Mouse (Mus musculus) right cerebral cortex, adult 18-20 months (tissue): ENCODE measurements at regions not wholly inside any gene's neighbourhood (a gene's known extent, or its start where the extent isn't known, plus 50 kb on each side); places are given as distances from the start of the nearest gene placed in this dataset.
A peak's percentile ranks its signal among the peaks of the same experiment; 100 is the strongest.
"Not testable (repeated sequence)": the region's sequence is repeated elsewhere in the genome, so short reads cannot be mapped to it uniquely, and the experiment has no call there.

Experiments used
- DNase-seq: peaks from one replicate; pipeline ENCODE4 v3.0.0; 2022; ENCODE audit warnings: mixed read lengths

GRCm38 (mm10) chr9:6845281-6845680, 339.0 kb downstream of the Dync2h1 start:
- DNase-seq: not testable (repeated sequence)

- not testable (repeated sequence) for DNase-seq
Observed at GRCm38 (mm10) chr9:6834936-6835335, 349.3 kb downstream of the Dync2h1 start.

- no peak for DNase-seq
Observed at GRCm38 (mm10) chr9:6834470-6834869, 349.8 kb downstream of the Dync2h1 start.

- no peak for DNase-seq
Observed at GRCm38 (mm10) chr9:6832862-6833261, 351.4 kb downstream of the Dync2h1 start.

GRCm38 (mm10) chr9:6831642-6832041, 352.6 kb downstream of the Dync2h1 start:
- DNase-seq: not testable (repeated sequence)

- no peak for DNase-seq
Observed at GRCm38 (mm10) chr9:6826581-6826980, 357.7 kb downstream of the Dync2h1 start.

- no peak for DNase-seq
Observed at GRCm38 (mm10) chr9:6825609-6826008, 358.6 kb downstream of the Dync2h1 start.

GRCm38 (mm10) chr9:6823946-6824345, 360.3 kb downstream of the Dync2h1 start:
- not testable (repeated sequence) for DNase-seq

- DNase-seq: no peak
Observed at GRCm38 (mm10) chr9:6823536-6823935, 360.7 kb downstream of the Dync2h1 start.

GRCm38 (mm10) chr9:6776671-6777070, 407.6 kb downstream of the Dync2h1 start:
- DNase-seq: no peak

GRCm38 (mm10) chr9:6741478-6741877, 442.8 kb downstream of the Dync2h1 start:
- DNase-seq: no peak

GRCm38 (mm10) chr9:6736411-6736810, 447.8 kb downstream of the Dync2h1 start:
- no peak for DNase-seq

GRCm38 (mm10) chr9:6726411-6726810, 456.8 kb upstream of the Ddi1 start:
- DNase-seq: no peak

- no peak for DNase-seq
Observed at GRCm38 (mm10) chr9:6677225-6677718, 407.6 kb upstream of the Ddi1 start.

GRCm38 (mm10) chr9:6668001-6668969, 398.6 kb upstream of the Ddi1 start:
- DNase-seq: peak; percentile 70

- DNase-seq: no peak
Observed at GRCm38 (mm10) chr9:6665679-6666078, 396.0 kb upstream of the Ddi1 start.

- DNase-seq: no peak
Observed at GRCm38 (mm10) chr9:6652267-6652994, 382.8 kb upstream of the Ddi1 start.

GRCm38 (mm10) chr9:6651572-6652236, 382.1 kb upstream of the Ddi1 start:
- DNase-seq: no peak

GRCm38 (mm10) chr9:6645796-6646309, 376.2 kb upstream of the Ddi1 start:
- no peak for DNase-seq

GRCm38 (mm10) chr9:6645321-6645720, 375.7 kb upstream of the Ddi1 start:
- DNase-seq: no peak

GRCm38 (mm10) chr9:6617155-6617554, 347.5 kb upstream of the Ddi1 start:
- no peak for DNase-seq

GRCm38 (mm10) chr9:6609284-6609627, 339.6 kb upstream of the Ddi1 start:
- no peak for DNase-seq
